Mouse (Mus musculus) forebrain, embryonic 14.5 days (tissue): ENCODE measurements around the gene E330014E10Rik. TPM values are rescaled to one million over a fixed set of nuclear protein-coding genes. Genes with fewer than 3 reads are reported as not detected.
"Not testable (repeated sequence)": the region's sequence is repeated elsewhere in the genome, so short reads cannot be mapped to it uniquely, and the experiment has no call there.

Source experiments
- ATAC-seq: fragments of 200-750 bp; cut with Nextera tagmentation; 2 replicates; pipeline ENCODE4 v1.8.0; 2017; ENCODE audit warnings: mild to moderate bottlenecking, moderate library complexity
- DNase-seq: peaks from one replicate; pipeline ENCODE4 v3.0.0-alpha.2; 2015; ENCODE audit warnings: low spot score
- H3K27ac ChIP-seq: fragments of 300-500 bp; sonication (generic); 2 replicates; pipeline ENCODE4 v1.5.1; 2014; ENCODE audit warnings: low read depth, mild to moderate bottlenecking, control low read depth, low read length, moderate library complexity
- H3K27me3 ChIP-seq: fragments of 300-500 bp; sonication (generic); replicated peaks from 2 replicates; pipeline ENCODE4 v1.6.1; 2014; ENCODE audit warnings: low read length, control low read depth, mixed read lengths; ENCODE audit not compliant: control insufficient read depth, insufficient read depth
- H3K36me3 ChIP-seq: fragments of 300-500 bp; sonication (generic); 2 replicates; pipeline ENCODE4 v1.6.1; 2014; ENCODE audit warnings: low read length, control low read depth; ENCODE audit not compliant: control insufficient read depth, insufficient read depth
- H3K4me1 ChIP-seq: fragments of 300-500 bp; sonication (generic); 2 replicates; pipeline ENCODE4 v1.6.1; 2014; ENCODE audit warnings: antibody characterized with exemption, low read length, control low read depth; ENCODE audit not compliant: control insufficient read depth, insufficient read depth
- H3K4me2 ChIP-seq: fragments of 300-500 bp; sonication (generic); 2 replicates; pipeline ENCODE4 v1.6.1; 2014; ENCODE audit warnings: mild to moderate bottlenecking, control low read depth, low read length
- H3K4me3 ChIP-seq: fragments of 300-500 bp; sonication (generic); 2 replicates; pipeline ENCODE4 v1.5.1; 2014; ENCODE audit warnings: low read depth, low read length, control low read depth
- H3K9ac ChIP-seq: fragments of 300-500 bp; sonication (generic); 2 replicates; pipeline ENCODE4 v1.6.1; 2014; ENCODE audit warnings: mild to moderate bottlenecking, low read length, control low read depth, moderate library complexity
- H3K9me3 ChIP-seq: fragments of 300-500 bp; sonication (generic); replicated peaks from 2 replicates; pipeline ENCODE4 v1.6.1; 2016; ENCODE audit warnings: low read length, control low read depth, mixed read lengths; ENCODE audit not compliant: control insufficient read depth
- WGBS: fragments of 180-500 bp; shearing (Covaris S2); extraction: QIAGEN DNeasy Blood & Tissue Kit; methylation state at CpG from one replicate; pipeline ENCODE4 v1.1.7; 2014; 5-methylcytosine and 5-hydroxymethylcytosine counted together
- polyA plus RNA-seq: library from polyadenylated mRNA; unstranded; fragments of >200 nt; fragmentation: Nextera tagmentation; extraction: Ambion mirVana; gene quantifications from 2 replicates; pipeline ENCODE4 v1.2.1, GENCODE M21; 2014

Gene E330014E10Rik
- not detected in 2 replicates for polyA plus RNA-seq

GRCm38 (mm10) chr5:95775690-95776089, at the start of gene E330014E10Rik:
Gene E330014E10Rik, plus strand, starts transcription at chr5:95775990.
- H3K4me1 ChIP-seq, ATAC-seq, H3K9me3 ChIP-seq, H3K27ac ChIP-seq, H3K27me3 ChIP-seq, H3K4me3 ChIP-seq, H3K4me2 ChIP-seq, DNase-seq, H3K36me3 ChIP-seq, H3K9ac ChIP-seq: not testable (repeated sequence)
- WGBS = no CpG with 5 or more reads among the region's 2 CpGs

GRCm38 (mm10) chr5:95736073-95736472, 39.7 kb upstream of the E330014E10Rik start, which contains the start of gene Gm7978:
Gene Gm7978, minus strand, starts transcription at chr5:95736173.
- not testable (repeated sequence) for H3K27ac ChIP-seq, H3K27me3 ChIP-seq, H3K9me3 ChIP-seq, ATAC-seq, H3K4me2 ChIP-seq, H3K36me3 ChIP-seq, H3K4me1 ChIP-seq, DNase-seq, H3K9ac ChIP-seq, H3K4me3 ChIP-seq
- no CpG with 5 or more reads among the region's 1 CpGs for WGBS

GRCm38 (mm10) chr5:95741714-95742113, 34.1 kb upstream of the E330014E10Rik start, which contains the start of gene Gm7982:
Gene Gm7982, plus strand, starts transcription at chr5:95742014.
- H3K9me3 ChIP-seq, DNase-seq, H3K36me3 ChIP-seq, H3K4me2 ChIP-seq, H3K27me3 ChIP-seq, H3K4me3 ChIP-seq, H3K27ac ChIP-seq, ATAC-seq, H3K4me1 ChIP-seq, H3K9ac ChIP-seq: not testable (repeated sequence)
- no CpG with 5 or more reads among the region's 3 CpGs for WGBS

GRCm38 (mm10) chr5:95810841-95811240, 35.1 kb downstream of the E330014E10Rik start:
- not testable (repeated sequence) for H3K4me3 ChIP-seq, DNase-seq, H3K36me3 ChIP-seq, H3K27me3 ChIP-seq, H3K4me1 ChIP-seq, H3K9ac ChIP-seq, H3K9me3 ChIP-seq, H3K4me2 ChIP-seq, ATAC-seq, H3K27ac ChIP-seq
- 64% methylated on average over 2 of the region's 2 CpGs for WGBS

GRCm38 (mm10) chr5:95836580-95836979, 60.8 kb downstream of the E330014E10Rik start:
- Histone ChIP-seq H3K4me1 (no peaks in the 10 kb centered on the region), H3K27me3 (no peaks in the 10 kb centered on the region), H3K9ac (no peak overlapping the region), H3K4me2 (no peak overlapping the region), H3K9me3 (no peaks in the 10 kb centered on the region), H3K27ac (no peak overlapping the region), H3K36me3 (no peaks in the 10 kb centered on the region), H3K4me3 (no peak overlapping the region)
- WGBS = 74% methylated on average over 4 of the region's 4 CpGs
- DNase-seq (no peak), ATAC-seq (no peak)

- DNase-seq (no peak), ATAC-seq (no peak)
- 93% methylated on average over 3 of the region's 3 CpGs for WGBS
- Histone ChIP-seq H3K27me3 (no peaks in the 10 kb centered on the region), H3K27ac (no peak overlapping the region), H3K9ac (no peak overlapping the region), H3K36me3 (no peaks in the 10 kb centered on the region), H3K4me3 (no peak overlapping the region), H3K4me1 (no peaks in the 10 kb centered on the region), H3K4me2 (no peak overlapping the region), H3K9me3 (no peaks in the 10 kb centered on the region)
Observed at GRCm38 (mm10) chr5:95854030-95854429, 78.2 kb downstream of the E330014E10Rik start.

Other genes with a start within 250 kb of the E330014E10Rik start
- not detected in 2 replicates for gene Gm7971, start 181.1 kb upstream of the E330014E10Rik start, polyA plus RNA-seq
- gene Gm7978, start 39.8 kb upstream of the E330014E10Rik start, polyA plus RNA-seq = not detected in 2 replicates
- gene Gm7982, start 34.0 kb upstream of the E330014E10Rik start, polyA plus RNA-seq = not detected in 2 replicates
- not detected in 2 replicates for gene Cxcl13, start 181.0 kb downstream of the E330014E10Rik start, polyA plus RNA-seq